Mouse (Mus musculus): ENCODE measurements around the gene Gm10160.

DNA sequence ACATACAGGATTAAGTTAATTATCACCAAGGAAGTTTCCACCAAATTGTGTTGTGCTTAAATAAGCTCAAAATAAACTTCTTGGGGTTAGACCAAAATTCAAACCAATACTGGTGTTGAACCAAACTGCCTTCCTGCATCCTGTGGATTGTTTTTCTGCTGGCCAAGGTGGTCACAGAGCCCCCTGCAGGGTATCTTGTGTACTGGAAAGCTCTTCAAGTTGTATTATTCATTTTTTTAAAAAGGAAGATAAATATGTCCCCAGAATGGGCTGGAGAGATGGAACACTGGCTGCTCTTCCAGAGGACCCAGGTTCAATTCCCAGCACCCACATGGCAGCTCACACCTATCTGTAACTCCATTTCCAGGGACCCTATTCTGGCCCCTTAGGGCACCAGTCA lies 20.7 kb downstream of the Gm10160 start:
- no peak for TF ChIP-seq TAL1 (IDR thresholded peaks at IDR 0.05; ENCODE audit: low read length)
- no peak for TF ChIP-seq GATA1 (IDR thresholded peaks at IDR 0.05; ENCODE audit: low read length)

All from erythroblast, embryonic 14.5 days (primary cell).